Mouse (Mus musculus): ENCODE data around the gene Actn4. TPM values are rescaled to one million over a fixed set of nuclear protein-coding genes. Genes with fewer than 3 reads are reported as not detected.
"Not testable (repeated sequence)": the region's sequence is repeated elsewhere in the genome, so short reads cannot be mapped to it uniquely, and the experiment has no call there.

The Actn4 gene
- polyA plus RNA-seq, 1 experiment from 2014 or later, result 183 TPM

DNA sequence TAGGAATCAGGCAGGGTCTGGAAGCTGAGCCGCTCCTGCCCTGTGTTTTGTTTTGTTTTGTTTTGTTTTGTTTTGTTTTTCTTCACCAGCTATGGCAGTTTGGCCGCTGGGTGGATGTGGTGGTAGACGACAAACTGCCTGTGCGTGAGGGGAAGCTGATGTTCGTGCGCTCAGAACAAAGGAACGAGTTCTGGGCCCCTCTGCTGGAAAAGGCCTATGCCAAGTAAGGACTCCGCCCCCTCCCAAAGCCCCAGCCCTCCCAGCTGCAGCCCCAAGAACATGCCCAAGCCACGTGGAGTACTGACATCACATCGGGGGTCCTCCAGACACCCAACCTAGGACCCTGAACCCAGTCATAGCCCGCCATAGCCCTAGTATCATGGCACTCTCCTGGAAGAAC, 79.1 kb downstream of the Actn4 start:
- Histone ChIP-seq H3K36me3 (ENCODE audit: inconsistent target) (no peaks in the 10 kb centered on the region), H3K79me2 (ENCODE audit: inconsistent target) (no peaks in the 10 kb centered on the region), H3K27ac (no peak overlapping the region), H3K4me3 (ENCODE audit: inconsistent target) (no peak overlapping the region)
- WGBS (ENCODE audit: missing documents), result 87% methylated on average over 10 of the region's 11 CpGs

DNA sequence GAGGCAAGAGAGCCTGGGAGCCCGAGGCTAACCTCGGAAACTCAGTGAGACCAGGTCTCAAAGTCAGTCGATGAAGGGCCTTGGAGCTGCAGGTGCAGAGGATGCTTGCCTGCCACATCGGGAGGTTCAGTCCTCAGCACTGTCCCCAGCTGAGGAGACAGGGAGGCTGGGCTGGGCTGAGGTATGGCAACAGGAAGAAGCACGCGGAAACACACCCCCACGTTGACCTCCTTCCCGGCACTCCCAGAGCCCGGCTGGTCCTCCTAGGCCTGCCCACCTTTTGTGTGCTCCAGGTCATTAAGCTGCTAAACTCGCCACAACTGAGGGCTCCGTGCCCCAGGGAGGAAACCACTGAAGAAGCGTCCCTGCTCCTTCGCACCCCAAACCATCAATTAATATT, 80.9 kb downstream of the Actn4 start, which contains the start of gene Capn12:
Gene Capn12 (plus strand): TSS at position 224 of the 400 bp plus-strand sequence.
- no peaks in the 10 kb centered on the region for H3K79me2 ChIP-seq (ENCODE audit: inconsistent target)
- H3K27ac ChIP-seq, result no peak within 1 kb of the TSS
- no peak within 1 kb of the TSS for H3K4me3 ChIP-seq (ENCODE audit: inconsistent target)
- H3K36me3 ChIP-seq (ENCODE audit: inconsistent target), result no peaks in the 10 kb centered on the region
- WGBS (ENCODE audit: missing documents), result 59% methylated on average over 10 of the region's 13 CpGs

DNA sequence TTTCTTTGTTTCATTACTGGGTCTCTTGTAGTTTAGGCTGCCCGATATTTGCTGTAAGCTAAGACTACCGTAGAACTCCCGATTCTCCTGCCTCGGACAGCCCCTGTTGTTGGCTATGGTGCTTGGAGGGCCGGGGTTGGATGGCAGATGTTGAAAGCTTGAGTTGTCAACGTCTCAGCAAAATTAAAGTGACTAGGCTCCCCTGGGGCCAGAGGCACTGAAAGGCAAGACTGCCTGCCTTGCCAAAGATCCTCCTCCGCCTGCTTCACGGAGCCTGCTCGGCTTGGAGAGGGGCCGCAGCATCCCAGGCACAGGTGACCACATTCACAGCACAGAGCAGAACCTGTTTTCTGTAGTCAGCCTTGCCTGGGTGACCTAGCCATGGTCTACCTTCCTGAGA, 81.6 kb downstream of the Actn4 start:
- H3K4me3 ChIP-seq (ENCODE audit: inconsistent target), result no peak overlapping the region
- H3K36me3 ChIP-seq (ENCODE audit: inconsistent target), result no peaks in the 10 kb centered on the region
- H3K79me2 ChIP-seq (ENCODE audit: inconsistent target), result no peaks in the 10 kb centered on the region
- 89% methylated on average over 10 of the region's 10 CpGs for WGBS (ENCODE audit: missing documents)
- H3K27ac ChIP-seq, result no peak overlapping the region

DNA sequence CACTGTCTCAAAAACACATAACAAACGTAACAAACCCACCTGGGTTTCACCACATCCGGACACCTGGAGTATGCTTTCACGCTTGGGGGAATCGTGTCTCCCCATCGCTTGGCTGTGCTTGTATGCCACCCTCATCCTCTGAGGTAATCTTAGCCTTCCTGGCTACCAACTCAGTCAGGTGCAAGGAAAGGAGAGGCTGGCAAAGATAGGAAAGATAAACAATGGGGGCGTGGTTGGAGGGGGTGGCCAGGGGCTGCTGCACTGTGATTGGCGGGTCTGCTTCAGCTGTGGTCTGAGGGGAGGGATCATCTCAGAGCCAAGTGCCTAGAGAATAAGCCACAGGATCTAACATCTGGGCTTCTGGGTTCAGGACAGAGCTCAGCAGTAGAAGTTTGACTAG, 82.5 kb downstream of the Actn4 start:
- Histone ChIP-seq H3K4me3 (ENCODE audit: inconsistent target) (no peak overlapping the region), H3K79me2 (ENCODE audit: inconsistent target) (no peaks in the 10 kb centered on the region), H3K36me3 (ENCODE audit: inconsistent target) (no peaks in the 10 kb centered on the region), H3K27ac (no peak overlapping the region)
- WGBS (ENCODE audit: missing documents), result 91% methylated on average over 7 of the region's 7 CpGs

DNA sequence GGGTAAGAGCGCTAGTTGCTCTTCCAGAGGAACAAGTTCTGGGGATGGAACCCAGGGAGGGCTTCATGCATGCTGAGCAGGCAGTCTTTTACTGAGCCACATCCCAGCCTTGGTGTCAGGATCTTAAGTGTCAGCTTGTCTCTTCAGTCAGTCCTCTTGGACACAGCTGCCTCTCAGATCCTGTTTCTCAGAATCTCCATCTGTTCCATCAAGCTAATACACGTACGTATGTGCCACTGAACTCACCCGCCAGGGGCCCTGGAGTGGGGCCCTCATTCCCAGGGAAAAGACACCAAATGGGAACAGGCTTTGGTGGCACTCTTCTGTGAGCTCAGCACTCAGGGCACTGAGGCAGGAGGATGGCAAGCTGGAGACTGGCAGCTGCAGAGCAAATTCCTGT, 84.3 kb downstream of the Actn4 start:
- Histone ChIP-seq H3K79me2 (ENCODE audit: inconsistent target) (no peaks in the 10 kb centered on the region), H3K27ac (no peak overlapping the region)
- WGBS (ENCODE audit: missing documents), result 100% methylated on average over 4 of the region's 4 CpGs

DNA sequence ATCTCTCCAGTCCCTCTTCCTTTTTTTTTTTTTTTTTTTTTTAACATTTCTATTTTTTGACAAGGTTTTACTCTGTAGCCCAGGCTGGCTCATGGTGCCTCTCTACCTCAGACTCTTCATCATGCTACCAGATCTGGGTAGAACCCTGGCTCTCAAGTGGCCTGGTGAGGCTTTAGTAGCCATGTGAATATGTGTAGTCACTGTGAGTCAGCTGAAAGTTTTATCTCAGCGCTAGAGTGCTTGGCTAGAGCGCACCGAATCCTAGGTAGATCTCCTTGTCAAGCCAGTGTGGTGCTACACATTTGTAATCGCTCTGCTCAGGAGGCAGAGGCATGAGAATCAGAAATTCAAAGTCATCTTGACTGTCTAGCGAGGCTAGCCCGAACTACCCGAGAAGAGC, 85.0 kb downstream of the Actn4 start:
- WGBS (ENCODE audit: missing documents), result 88% methylated on average over 7 of the region's 7 CpGs
- H3K27ac ChIP-seq, result no peak overlapping the region
- no peak overlapping the region for H3K4me3 ChIP-seq (ENCODE audit: inconsistent target)
- no peaks in the 10 kb centered on the region for H3K36me3 ChIP-seq (ENCODE audit: inconsistent target)
- no peaks in the 10 kb centered on the region for H3K79me2 ChIP-seq (ENCODE audit: inconsistent target)

More for the DNA sequence above, 84.3 kb downstream of the Actn4 start:
- Histone ChIP-seq H3K4me3 (ENCODE audit: inconsistent target) (no peak overlapping the region), H3K36me3 (ENCODE audit: inconsistent target) (no peaks in the 10 kb centered on the region)

DNA sequence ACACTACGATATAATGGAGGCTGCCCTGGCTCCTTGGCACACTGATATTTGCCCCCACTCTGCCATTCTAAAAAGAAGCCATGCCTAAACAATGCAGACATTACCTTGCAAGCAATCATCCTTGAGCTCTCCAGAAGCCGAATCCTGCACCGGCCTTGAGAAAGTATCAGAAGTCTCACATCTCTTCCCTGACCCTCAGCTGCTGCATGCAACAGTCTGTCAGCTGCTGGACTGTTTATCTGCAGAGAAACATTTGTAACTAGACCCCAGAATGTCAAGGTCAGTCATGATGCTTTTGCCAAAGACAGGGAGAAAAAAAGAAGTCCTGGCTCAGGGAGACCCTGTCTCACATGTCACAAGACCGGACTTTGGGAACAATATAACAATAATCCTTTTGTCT, 86.0 kb downstream of the Actn4 start:
- WGBS (ENCODE audit: missing documents), result 93% methylated on average over 3 of the region's 4 CpGs
- no peak overlapping the region for H3K4me3 ChIP-seq (ENCODE audit: inconsistent target)
- H3K36me3 ChIP-seq (ENCODE audit: inconsistent target), result no peaks in the 10 kb centered on the region
- no peaks in the 10 kb centered on the region for H3K79me2 ChIP-seq (ENCODE audit: inconsistent target)
- no peak overlapping the region for H3K27ac ChIP-seq

DNA sequence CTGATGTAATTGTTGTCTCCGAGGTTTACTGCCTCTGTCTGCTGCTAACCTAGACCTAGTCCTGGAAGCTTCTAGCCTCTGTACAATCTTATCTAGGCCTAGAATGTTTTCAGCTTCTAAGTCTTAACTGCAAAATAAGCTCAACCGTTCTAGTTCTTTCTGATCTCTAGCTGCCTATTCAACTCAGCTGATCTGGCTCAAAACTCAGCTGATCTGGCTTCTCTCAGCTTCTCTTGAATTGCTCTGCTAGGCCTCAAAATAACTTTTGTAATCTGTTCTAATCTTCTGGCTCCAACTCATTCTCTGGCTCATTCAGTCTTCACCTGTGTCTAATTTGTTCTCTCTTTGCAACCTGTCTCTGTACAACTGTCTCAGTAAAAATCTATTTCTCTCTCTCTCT, 87.6 kb downstream of the Actn4 start:
- Histone ChIP-seq H3K79me2 (ENCODE audit: inconsistent target) (no peaks in the 10 kb centered on the region), H3K27ac (no peak overlapping the region), H3K4me3 (ENCODE audit: inconsistent target) (no peak overlapping the region), H3K36me3 (ENCODE audit: inconsistent target) (no peaks in the 10 kb centered on the region)
- 94% methylated on average over 2 of the region's 2 CpGs for WGBS (ENCODE audit: missing documents)

DNA sequence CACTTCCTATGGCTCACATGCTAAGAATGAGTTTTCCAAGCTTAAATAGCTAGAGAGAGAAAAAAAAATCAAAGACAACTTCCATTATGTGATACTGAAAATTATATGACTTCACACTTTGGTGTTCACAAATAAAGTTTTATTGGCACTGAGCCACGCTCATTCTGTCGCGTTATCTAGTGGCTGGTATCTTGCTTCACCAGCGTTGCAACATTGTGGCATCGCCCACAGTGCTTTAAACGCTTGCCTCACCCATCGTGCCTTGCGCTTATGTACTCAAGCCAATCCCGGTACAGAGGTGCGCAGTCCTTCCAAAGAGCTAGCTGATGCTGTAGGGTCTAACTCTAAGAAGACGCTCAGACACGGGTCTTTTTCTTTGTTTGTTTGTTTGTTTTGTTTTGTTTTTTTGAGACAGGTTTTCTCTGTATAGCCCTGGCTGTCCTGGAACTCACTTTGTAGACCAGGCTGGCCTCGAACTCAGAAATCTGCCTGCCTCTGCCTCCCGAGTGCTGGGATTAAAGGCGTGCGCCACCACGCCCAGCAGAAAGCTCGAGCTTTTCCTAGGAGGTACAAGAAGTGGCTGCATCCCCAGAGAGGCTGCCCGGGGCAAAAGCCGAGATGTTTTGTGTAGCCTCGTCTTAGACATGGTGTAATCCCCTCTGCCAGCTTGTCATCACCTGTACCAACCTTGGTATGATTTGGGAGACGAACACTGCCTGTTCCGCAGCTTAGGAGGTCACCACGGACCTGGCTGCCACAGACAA, 91.1 kb downstream of the Actn4 start:
- no peaks in the 10 kb centered on the region for H3K79me2 ChIP-seq (ENCODE audit: inconsistent target)
- H3K4me3 ChIP-seq (ENCODE audit: inconsistent target), result no peak overlapping the region
- no peak overlapping the region for H3K27ac ChIP-seq
- no peaks in the 10 kb centered on the region for H3K36me3 ChIP-seq (ENCODE audit: inconsistent target)
- 70% methylated on average over 20 of the region's 24 CpGs for WGBS (ENCODE audit: missing documents)

DNA sequence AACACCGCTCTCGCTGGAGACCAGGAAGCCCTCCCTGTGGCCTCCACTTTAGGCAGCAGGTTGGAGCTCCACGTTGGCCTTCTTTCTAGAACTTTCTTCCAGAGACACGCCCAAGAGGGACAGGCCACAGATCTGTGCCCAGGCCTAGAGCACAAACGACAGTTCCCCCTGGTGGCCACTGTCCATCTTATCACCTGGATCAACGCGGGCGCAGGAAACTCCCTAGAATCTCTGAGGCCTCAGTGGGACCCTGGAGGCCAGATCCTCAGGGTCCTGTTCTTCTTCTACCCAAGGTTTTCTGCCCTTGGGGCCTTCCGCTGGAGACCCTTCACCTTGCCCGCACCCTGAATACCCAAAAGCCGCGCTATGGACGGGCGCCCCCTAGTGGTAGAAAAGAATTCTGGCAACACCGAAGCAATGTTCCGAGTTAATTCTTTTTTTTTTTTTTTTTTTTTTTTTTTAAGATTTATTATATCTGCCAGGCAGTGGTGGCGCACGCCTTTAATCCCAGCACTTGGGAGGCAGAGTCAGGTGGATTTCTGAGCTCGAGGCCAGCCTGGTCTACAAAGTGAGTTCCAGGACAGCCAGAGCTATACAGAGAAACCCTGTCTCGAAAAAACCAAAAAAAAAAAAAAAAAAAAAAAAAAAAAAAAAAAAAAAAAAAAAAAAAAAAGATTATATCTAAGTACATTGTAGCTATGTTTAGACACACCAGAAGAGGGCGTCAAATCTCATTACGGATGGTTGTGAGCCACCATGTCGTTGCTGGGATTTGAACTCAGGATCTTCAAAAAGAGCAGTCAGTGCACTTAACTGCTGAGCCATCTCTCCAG, 94.4 kb downstream of the Actn4 start:
- WGBS (ENCODE audit: missing documents), result 25% methylated on average over 17 of the region's 23 CpGs
- not testable (repeated sequence) for H3K79me2 ChIP-seq (ENCODE audit: inconsistent target); H3K36me3 ChIP-seq (ENCODE audit: inconsistent target); H3K4me3 ChIP-seq (ENCODE audit: inconsistent target)
- H3K27ac ChIP-seq, result peak overlapping the region; percentile 17

DNA sequence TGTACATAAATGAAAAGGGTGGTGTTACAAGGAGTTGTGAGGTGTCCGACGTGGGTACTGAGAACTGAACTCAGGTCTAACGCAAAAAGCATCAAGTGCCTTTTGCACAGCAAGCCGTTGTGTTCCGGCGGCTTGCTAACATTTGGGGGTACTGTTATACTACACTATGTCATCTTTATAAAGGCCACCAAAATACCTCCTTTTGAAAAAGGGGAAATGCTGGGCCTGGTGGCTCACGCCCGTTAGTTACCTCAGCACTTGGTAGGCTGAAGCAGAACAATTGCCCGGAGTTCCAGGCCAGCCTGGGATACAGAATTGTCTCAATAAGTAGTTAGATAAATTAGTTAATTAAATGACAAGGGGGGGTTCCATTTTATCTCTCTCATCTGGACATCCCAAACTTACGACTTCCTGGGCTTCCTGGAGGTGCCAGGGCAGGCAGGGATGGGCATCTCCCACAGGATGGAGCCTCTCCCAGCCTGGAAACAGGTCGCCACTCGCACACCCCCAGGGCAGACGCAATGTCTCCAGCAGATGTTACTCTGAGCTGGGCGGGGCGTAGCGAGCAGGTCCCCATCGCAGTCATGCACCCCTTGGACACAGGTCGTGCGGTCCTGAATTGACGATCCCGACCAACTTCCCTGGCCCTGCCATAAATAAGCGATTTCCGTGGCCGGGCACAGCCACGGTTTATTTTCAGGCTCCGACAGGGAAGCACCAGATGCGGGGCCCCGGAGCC, 95.2 kb downstream of the Actn4 start:
- no peaks in the 10 kb centered on the region for H3K79me2 ChIP-seq (ENCODE audit: inconsistent target)
- H3K36me3 ChIP-seq (ENCODE audit: inconsistent target), result no peaks in the 10 kb centered on the region
- WGBS (ENCODE audit: missing documents), result 95% methylated on average over 22 of the region's 28 CpGs
- no peak overlapping the region for H3K27ac ChIP-seq
- no peak overlapping the region for H3K4me3 ChIP-seq (ENCODE audit: inconsistent target)

DNA sequence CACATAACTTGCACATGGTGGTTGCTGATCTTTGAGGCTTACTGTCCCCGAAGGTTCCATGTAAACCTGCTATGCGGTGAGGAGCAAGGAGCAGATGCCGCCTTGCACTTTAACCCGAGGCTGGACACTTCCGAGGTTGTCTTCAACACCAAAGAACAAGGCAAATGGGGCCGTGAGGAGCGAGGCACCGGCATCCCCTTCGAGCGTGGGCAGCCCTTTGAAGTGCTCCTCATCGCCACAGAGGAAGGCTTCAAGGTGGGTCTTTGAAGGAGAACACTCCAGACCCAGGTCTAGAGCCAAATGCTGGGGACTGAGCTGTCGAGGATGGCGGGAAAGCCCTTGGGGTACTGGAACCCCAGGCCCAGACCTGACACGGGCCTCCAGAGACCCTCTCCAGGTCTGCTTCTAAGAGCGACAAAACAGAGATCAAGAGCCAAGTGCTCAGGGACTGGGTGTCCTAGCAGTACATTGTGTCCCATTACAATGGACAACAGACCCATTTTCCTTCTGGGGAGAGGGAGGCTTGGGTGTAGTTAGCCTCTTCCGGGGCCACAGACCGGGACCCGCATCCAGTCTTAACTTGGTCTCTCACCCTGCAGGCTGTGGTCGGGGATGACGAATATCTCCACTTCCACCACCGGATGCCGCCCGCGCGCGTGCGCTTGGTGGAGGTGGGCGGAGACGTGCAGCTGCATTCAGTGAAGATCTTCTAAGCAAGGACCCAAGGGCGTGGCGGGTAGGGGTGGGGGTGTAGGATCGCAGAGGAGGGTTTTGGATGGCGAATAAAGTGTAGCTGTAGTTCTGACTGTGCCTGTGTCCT, 96.4 kb downstream of the Actn4 start:
- H3K36me3 ChIP-seq (ENCODE audit: inconsistent target), result no peaks in the 10 kb centered on the region
- peak overlapping the region; percentile 5; the same call in 1 of the 2 replicates for H3K4me3 ChIP-seq (ENCODE audit: inconsistent target)
- WGBS (ENCODE audit: missing documents), result 33% methylated on average over 29 of the region's 33 CpGs
- no peaks in the 10 kb centered on the region for H3K79me2 ChIP-seq (ENCODE audit: inconsistent target)
- peak overlapping the region; percentile 46 for H3K27ac ChIP-seq

DNA sequence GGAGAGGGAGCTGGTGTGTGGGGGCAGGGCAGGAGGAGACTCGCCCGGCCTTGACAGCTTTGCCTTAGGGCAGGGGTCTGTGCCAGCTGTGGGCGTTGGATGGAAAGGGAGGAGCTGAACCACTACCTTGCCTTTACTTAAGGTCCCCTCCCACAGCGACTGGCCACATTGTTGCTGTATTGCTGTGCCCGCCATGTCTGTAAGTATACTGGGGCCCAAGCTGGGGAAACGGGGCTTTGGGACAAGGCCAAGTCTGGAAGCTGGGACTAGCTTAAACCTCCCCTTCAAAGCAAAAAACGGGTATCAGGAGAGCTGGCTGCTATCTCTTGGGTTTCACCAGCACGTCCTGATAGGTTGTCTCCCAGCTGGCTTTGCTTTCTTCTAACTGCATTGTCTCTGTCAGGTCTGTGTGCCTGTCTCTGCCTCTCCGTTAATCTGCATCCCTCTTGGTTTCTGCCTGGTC, 97.8 kb downstream of the Actn4 start:
- no peak overlapping the region for H3K4me3 ChIP-seq (ENCODE audit: inconsistent target)
- H3K27ac ChIP-seq, result no peak overlapping the region
- no peaks in the 10 kb centered on the region for H3K36me3 ChIP-seq (ENCODE audit: inconsistent target)
- 85% methylated on average over 8 of the region's 9 CpGs for WGBS (ENCODE audit: missing documents)
- no peaks in the 10 kb centered on the region for H3K79me2 ChIP-seq (ENCODE audit: inconsistent target)

DNA sequence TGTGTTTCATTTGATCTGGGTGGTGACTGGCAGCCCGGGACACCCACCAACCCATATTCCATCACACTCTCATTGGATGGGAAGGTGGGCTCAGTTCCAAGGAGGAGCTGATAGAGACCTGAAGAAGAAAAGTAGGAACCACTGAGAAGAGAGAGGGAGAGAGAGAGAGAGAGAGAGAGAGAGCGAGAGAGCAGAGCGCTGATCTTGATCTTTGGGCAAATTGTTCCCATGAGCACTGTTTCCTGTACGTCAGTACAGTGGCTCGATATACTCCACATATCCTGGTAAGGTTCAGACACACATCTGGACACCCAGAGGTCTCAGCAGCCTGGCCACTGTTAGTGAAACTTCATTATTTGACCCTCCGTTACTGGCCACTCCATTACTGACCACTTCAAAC, 98.6 kb downstream of the Actn4 start, which contains the start of gene Lgals7:
Gene Lgals7 (plus strand): TSS at position 314 of the 400 bp plus-strand sequence.
- no peak within 1 kb of the TSS for H3K27ac ChIP-seq
- no peaks in the 10 kb centered on the region for H3K36me3 ChIP-seq (ENCODE audit: inconsistent target)
- H3K4me3 ChIP-seq (ENCODE audit: inconsistent target), result no peak within 1 kb of the TSS
- H3K79me2 ChIP-seq (ENCODE audit: inconsistent target), result no peaks in the 10 kb centered on the region
- WGBS (ENCODE audit: missing documents), result 82% methylated on average over 6 of the region's 6 CpGs
